Mouse (Mus musculus) thymus, adult 2 months (tissue): ENCODE data around the gene Nyap1. TPM values are rescaled to one million over a fixed set of nuclear protein-coding genes. Genes with fewer than 3 reads are reported as not detected.

Experiments
- DNase-seq: peaks from one replicate; pipeline ENCODE4 v3.0.0; 2021
- H3K27ac ChIP-seq: fragments of 200-500 bp; 2 replicates; pipeline ENCODE4 v1.5.1; 2012; ENCODE audit warnings: low read length, control low read depth; ENCODE audit not compliant: control insufficient read depth, insufficient read depth
- H3K27me3 ChIP-seq: fragments of 200-500 bp; 2 replicates; pipeline ENCODE4 v1.6.1; 2012; ENCODE audit warnings: mild to moderate bottlenecking, low read length, moderate library complexity, mixed read lengths; ENCODE audit not compliant: control insufficient read depth, insufficient read depth
- H3K36me3 ChIP-seq: fragments of 200-500 bp; 2 replicates; pipeline ENCODE4 v1.6.1; 2012; ENCODE audit warnings: mild to moderate bottlenecking, low read length, moderate library complexity; ENCODE audit not compliant: control insufficient read depth, insufficient read depth
- H3K4me1 ChIP-seq: fragments of 200-500 bp; replicated peaks from 2 replicates; pipeline ENCODE4 v1.6.1; 2012; ENCODE audit warnings: low read length; ENCODE audit not compliant: control insufficient read depth, insufficient read depth
- H3K4me3 ChIP-seq: fragments of 200-500 bp; 2 replicates; pipeline ENCODE4 v1.5.1; 2012; ENCODE audit warnings: mild to moderate bottlenecking, low read length, control low read depth, moderate library complexity; ENCODE audit not compliant: control insufficient read depth, insufficient read depth
- CTCF ChIP-seq: fragments of 200-500 bp; IDR thresholded peaks from 2 replicates; pipeline ENCODE4 v1.5.1; 2012; ENCODE audit warnings: mild to moderate bottlenecking, control low read depth, low read length, moderate library complexity, borderline replicate concordance; ENCODE audit not compliant: control insufficient read depth, poor library complexity, insufficient read depth; ENCODE audit errors: extremely low read depth
- POLR2A ChIP-seq: fragments of 200-500 bp; IDR thresholded peaks from 2 replicates; pipeline ENCODE4 v1.6.1; 2012; ENCODE audit warnings: mild to moderate bottlenecking, low read length, control low read depth, moderate library complexity; ENCODE audit not compliant: control insufficient read depth, poor library complexity, insufficient read depth; ENCODE audit errors: extremely low read depth
- WGBS: fragments of 180-500 bp; shearing (Covaris S2); methylation state at CpG from one replicate; pipeline ENCODE4 v1.1.7; 2018; 5-methylcytosine and 5-hydroxymethylcytosine counted together
- polyA plus RNA-seq: library from polyadenylated mRNA; depleted of rRNA; stranded (reverse); fragments of >200 nt; gene quantifications from 2 replicates; pipeline ENCODE4 v1.2.3, GENCODE M21; 2012

Nyap1 gene
- polyA plus RNA-seq, 1 experiment: 97.2 TPM

DNA sequence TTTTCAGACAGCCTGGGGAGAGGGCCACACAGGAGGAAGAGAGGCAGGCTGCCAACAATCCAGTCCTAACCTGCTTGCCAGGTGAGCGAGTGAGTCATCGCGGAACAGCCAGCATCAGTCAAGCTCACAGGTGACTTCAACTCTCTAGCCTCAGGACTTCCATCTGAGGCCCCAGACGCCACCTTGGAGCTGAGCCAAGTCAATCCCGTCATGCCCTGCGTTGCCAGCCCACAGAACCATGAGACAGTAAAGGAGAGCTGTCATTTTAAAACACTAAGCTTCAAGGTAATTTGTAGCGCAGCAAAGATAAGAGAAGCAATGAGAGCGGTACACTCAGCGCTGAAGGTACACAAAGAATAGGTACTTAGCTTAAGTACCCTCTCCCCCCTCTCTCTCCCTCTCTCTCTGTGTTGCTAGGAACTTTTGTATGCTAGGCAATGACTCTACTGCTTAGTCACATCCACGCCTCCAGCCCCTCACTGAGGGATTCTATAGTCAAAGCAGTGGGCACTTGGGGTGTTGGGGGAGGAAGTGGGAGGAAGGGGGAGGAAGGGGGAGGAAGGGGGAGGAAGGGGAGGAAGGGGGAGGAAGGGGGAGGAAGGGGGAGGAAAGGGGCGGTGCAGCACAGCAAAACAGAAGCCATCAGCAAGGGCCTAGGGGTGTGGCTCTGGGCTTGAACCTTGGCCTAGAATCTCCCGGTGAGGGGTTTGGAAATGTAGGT is 34.3 kb downstream of the Nyap1 start:
- 0 out of 2 replicates have a peak, but pooled peaks have one; percentile 28 for TF ChIP-seq POLR2A
- 0 out of 2 replicates have a peak, but pooled peaks have one; percentile 22 for TF ChIP-seq CTCF
- DNase-seq: peak; percentile 86
- H3K27me3 ChIP-seq: no peaks in the 10 kb centered on the region
- H3K27ac ChIP-seq: peak overlapping the region; percentile 99
- peak overlapping the region; percentile 24 for H3K4me3 ChIP-seq
- H3K36me3 ChIP-seq: no peaks in the 10 kb centered on the region
- H3K4me1 ChIP-seq: peaks cover 35% of the 10 kb centered on the region
- WGBS: 3% methylated on average over 12 of the region's 12 CpGs

DNA sequence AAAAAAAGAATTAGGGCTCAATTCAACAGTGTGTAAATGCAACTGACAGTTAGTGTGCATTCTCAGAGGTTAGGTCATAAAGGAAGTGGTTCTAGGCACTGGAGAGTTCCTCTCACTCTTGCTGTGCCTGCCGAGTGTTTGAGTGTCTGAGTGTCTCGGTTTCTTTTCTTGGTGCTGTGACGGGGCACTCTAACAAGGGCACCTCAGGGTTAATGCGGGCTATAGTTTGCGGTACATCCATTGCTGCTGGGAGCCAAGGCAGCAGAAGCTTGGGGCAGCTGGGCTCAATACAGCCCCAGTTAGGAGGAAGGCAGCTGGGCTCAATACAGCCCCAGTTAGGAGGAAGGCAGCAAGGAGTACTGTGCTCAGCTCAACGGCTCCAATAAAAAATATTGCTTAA is 36.2 kb downstream of the Nyap1 start:
- Histone ChIP-seq H3K4me1 (peaks cover 39% of the 10 kb centered on the region), H3K27me3 (no peaks in the 10 kb centered on the region), H3K27ac (peak overlapping the region; percentile 99), H3K4me3 (peak overlapping the region; percentile 46), H3K36me3 (no peaks in the 10 kb centered on the region)
- peak; percentile 65 for DNase-seq
- TF ChIP-seq CTCF: no peak
- TF ChIP-seq POLR2A: peak; percentile 42; the same call in 1 of the 2 replicates
- WGBS: 4% methylated on average over 6 of the region's 6 CpGs

DNA sequence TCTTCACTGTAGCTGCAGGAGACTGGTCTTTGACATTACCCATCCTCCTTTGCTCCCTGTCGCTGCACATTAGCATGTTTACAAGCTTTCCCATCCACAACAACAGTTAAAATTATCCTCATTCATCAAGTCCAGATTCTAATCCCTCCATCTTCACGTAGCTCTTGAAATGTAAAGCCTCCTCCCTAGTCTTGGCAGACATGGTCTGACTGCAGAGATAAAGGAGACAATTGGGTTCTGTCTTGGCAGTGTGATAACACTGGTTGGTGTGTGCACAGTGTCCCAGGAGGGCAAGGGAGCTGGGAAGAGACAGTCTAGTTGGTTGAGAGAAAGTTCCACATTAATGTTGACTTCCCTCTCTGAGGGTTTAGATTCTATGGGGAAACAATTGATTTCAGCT is 41.6 kb downstream of the Nyap1 start:
- no peaks in the 10 kb centered on the region for H3K27me3 ChIP-seq
- no peak overlapping the region for H3K4me3 ChIP-seq
- TF ChIP-seq POLR2A (no peak), CTCF (no peak)
- 90% methylated on average over 2 of the region's 2 CpGs for WGBS
- peaks cover 44% of the 10 kb centered on the region for H3K4me1 ChIP-seq
- no peak for DNase-seq
- no peaks in the 10 kb centered on the region for H3K36me3 ChIP-seq
- peak overlapping the region; percentile 88 for H3K27ac ChIP-seq

DNA sequence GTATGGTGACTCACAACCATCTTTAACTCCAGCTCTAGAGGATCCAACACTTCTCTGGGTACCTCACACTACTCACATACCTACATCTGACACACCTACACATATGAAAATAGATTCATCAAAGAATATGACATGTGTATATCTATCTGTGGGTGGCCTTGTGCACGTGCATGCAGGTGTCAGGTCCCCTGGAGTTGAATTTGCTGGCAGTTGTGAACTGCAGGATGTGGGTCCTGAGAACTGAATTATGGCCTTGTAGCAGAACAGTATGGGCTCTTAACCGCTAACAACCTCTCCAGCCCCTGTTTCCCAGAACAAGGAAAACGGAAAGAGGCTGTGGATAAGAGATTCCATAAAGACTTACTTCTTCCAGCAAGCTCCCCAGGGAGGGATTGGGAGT is 42.3 kb downstream of the Nyap1 start:
- H3K4me1 ChIP-seq: peaks cover 47% of the 10 kb centered on the region
- no peaks in the 10 kb centered on the region for H3K36me3 ChIP-seq
- H3K4me3 ChIP-seq: no peak overlapping the region
- no peak for DNase-seq
- H3K27me3 ChIP-seq: no peaks in the 10 kb centered on the region
- WGBS: 17% methylated on average over 3 of the region's 3 CpGs
- TF ChIP-seq CTCF (no peak), POLR2A (no peak)
- peak overlapping the region; percentile 96 for H3K27ac ChIP-seq

DNA sequence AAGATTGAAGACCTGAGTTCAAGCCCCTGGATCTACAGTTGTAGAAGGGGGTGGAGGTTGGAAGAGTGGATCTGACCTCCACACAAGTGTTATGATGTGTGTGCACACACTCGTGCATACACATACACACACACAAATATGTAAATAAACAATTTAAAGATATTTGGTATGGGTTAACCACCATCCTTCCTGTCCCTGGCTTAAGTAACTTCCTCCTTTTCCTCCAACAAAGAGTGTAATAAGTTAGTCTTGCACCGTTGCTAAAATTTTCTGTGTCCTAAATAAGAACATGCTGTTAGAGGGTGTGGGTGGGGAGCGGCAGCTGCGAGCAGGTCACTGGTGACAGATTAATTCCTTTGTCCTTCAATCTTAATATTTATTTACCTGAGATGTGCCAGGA is 45.5 kb downstream of the Nyap1 start:
- WGBS: 15% methylated on average over 4 of the region's 4 CpGs

DNA sequence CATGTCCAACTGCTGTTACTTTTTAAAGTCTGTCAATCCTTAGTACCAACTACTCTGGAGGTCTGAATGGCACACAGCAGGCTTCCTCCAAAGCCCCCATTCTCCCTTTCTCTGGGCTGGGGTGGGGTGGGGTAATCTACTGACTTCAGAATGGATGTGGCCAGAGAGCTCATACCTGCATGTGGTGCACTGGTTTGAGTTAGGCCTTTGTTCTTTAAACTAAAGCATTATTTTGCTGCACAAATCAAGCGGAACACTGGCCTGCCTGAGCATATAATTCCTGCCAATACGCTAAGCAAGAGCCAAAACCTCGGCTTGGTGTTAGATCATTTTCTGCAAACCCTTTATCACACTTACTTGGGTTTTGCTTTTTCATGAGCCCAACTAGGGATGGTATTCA is 46.6 kb downstream of the Nyap1 start:
- WGBS: 92% methylated on average over 3 of the region's 3 CpGs
- Histone ChIP-seq H3K4me3 (no peak overlapping the region), H3K4me1 (peaks cover 45% of the 10 kb centered on the region), H3K27me3 (no peaks in the 10 kb centered on the region), H3K36me3 (no peaks in the 10 kb centered on the region), H3K27ac (no peak overlapping the region)
- no peak for DNase-seq
- TF ChIP-seq POLR2A (no peak), CTCF (no peak)

More for the DNA sequence above, 45.5 kb downstream of the Nyap1 start:
- H3K27ac ChIP-seq: peak overlapping the region; percentile 86
- no peak for DNase-seq
- H3K4me3 ChIP-seq: no peak overlapping the region
- no peaks in the 10 kb centered on the region for H3K36me3 ChIP-seq
- no peak for TF ChIP-seq POLR2A
- no peak for TF ChIP-seq CTCF
- peaks cover 46% of the 10 kb centered on the region for H3K4me1 ChIP-seq
- H3K27me3 ChIP-seq: no peaks in the 10 kb centered on the region
